Mouse (Mus musculus) heart, embryonic 16.5 days (tissue): ENCODE measurements around the gene Vps33a. TPM values are rescaled to one million over a fixed set of nuclear protein-coding genes. Genes with fewer than 3 reads are reported as not detected.

Experiments
- ATAC-seq: fragments of 200-750 bp; cut with Nextera tagmentation; replicated peaks from 2 replicates; pipeline ENCODE4 v1.8.0; 2017; ENCODE audit warnings: moderate number of reproducible peaks; ENCODE audit not compliant: insufficient read depth, low FRiP score; ENCODE audit errors: extremely low read depth
- H3K27ac ChIP-seq: fragments of 300-500 bp; sonication (generic); 2 replicates; pipeline ENCODE4 v1.5.1; 2014; ENCODE audit warnings: mild to moderate bottlenecking, low read length, control low read depth, moderate library complexity
- H3K27me3 ChIP-seq: fragments of 300-500 bp; sonication (generic); 2 replicates; pipeline ENCODE4 v1.6.1; 2014; ENCODE audit warnings: low read length, mixed read lengths; ENCODE audit not compliant: control insufficient read depth, insufficient read depth
- H3K36me3 ChIP-seq: fragments of 300-500 bp; sonication (generic); 2 replicates; pipeline ENCODE4 v1.6.1; 2014; ENCODE audit not compliant: control insufficient read depth, insufficient read depth
- H3K4me1 ChIP-seq: fragments of 300-500 bp; sonication (generic); 2 replicates; pipeline ENCODE4 v1.6.1; 2014; ENCODE audit warnings: low read length, mixed read lengths; ENCODE audit not compliant: control insufficient read depth, insufficient read depth
- H3K4me2 ChIP-seq: fragments of 300-500 bp; sonication (generic); 2 replicates; pipeline ENCODE4 v1.6.1; 2014; ENCODE audit warnings: low read depth, mild to moderate bottlenecking, control low read depth, low read length
- H3K4me3 ChIP-seq: fragments of 300-500 bp; sonication (generic); 2 replicates; pipeline ENCODE4 v1.5.1; 2014; ENCODE audit warnings: mild to moderate bottlenecking, control low read depth, low read length
- H3K9ac ChIP-seq: fragments of 300-500 bp; sonication (generic); 2 replicates; pipeline ENCODE4 v1.6.1; 2014; ENCODE audit warnings: low read length, control low read depth
- H3K9me3 ChIP-seq: fragments of 300-500 bp; sonication (generic); replicated peaks from 2 replicates; pipeline ENCODE4 v1.6.1; 2016; ENCODE audit warnings: low read length; ENCODE audit not compliant: control insufficient read depth
- WGBS: fragments of 180-500 bp; shearing (Covaris S2); extraction: QIAGEN DNeasy Blood & Tissue Kit; methylation state at CpG from one replicate; pipeline ENCODE4 v1.1.7; 2014; 5-methylcytosine and 5-hydroxymethylcytosine counted together
- microRNA-seq: library from miRNA; unstranded; fragments of <30 nt; microRNA quantifications from one replicate; pipeline ENCODE4, GENCODE M21; 2017
- polyA plus RNA-seq: library from polyadenylated mRNA; unstranded; fragments of >200 nt; fragmentation: Nextera tagmentation; extraction: Ambion mirVana; gene quantifications from 2 replicates; pipeline ENCODE4 v1.2.1, GENCODE M21; 2015

Gene Vps33a
- polyA plus RNA-seq, 1 experiment from 2014 or later, result 26.3 TPM

DNA sequence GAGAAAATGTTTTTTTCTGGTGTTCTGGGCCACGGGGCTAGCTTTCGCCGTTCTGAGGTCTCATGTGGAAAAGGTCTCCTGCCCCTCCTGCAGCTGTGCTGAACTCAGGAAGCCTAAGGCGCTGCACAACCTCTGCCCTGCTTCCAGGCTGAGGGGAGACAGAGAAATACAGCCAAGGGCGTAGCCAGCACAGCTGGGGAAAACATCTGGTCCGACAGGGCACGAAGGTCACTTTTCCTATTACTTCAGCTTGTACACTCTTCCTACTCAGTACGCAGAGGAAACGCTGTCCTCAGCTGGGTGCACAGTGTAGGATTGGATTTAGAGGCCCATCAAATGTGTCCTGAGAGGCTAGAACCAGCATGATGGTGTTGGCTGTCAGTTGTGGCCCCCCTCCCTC is 82.9 kb downstream of the Vps33a start:
- H3K4me2 ChIP-seq, result no peak overlapping the region
- no peak overlapping the region for H3K27ac ChIP-seq
- no peak; the same call in 1 of the 2 replicates for ATAC-seq
- 62% methylated on average over 9 of the region's 9 CpGs for WGBS
- peaks cover 5% of the 10 kb centered on the region; the same call in 1 of the 2 replicates for H3K4me1 ChIP-seq
- H3K4me3 ChIP-seq, result no peak overlapping the region
- H3K36me3 ChIP-seq, result no peaks in the 10 kb centered on the region
- H3K9ac ChIP-seq, result no peak overlapping the region
- no peaks in the 10 kb centered on the region for H3K9me3 ChIP-seq
- H3K27me3 ChIP-seq, result no peaks in the 10 kb centered on the region; the same call in 1 of the 2 replicates

DNA sequence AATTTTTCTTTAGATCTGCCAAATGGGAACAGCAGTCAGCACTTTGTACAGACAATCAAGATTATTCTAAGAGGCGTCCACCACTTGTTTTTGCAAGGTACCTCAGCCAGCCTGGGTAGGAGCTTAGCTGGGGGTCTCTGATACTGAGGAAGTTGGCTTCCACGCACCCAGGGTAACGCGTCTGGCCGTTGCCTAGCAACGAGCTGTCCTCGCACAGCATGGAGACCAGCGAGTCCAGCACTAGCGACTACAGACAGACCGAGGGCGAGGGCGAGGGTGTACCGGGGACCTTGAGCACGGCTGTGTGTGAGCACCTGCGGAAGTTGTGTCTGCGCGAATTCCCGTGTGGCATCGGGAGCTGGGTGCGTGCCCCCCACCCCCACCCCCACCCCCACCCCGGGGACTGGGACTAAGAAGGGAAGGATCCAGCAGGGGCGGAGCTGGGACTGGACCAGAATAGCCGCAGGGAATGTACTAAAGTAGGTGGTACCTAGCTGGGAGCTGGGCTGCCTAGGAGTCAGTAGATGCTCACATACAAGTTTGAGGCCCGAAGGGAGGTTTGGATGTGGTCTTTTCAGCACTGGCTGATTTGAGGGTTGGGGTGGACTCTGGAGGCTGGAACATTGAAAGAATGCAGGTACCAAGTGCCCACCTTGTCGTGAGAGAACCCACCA is 83.6 kb downstream of the Vps33a start, which contains the start of the genes Lrrc43 and Il31:
TSS of gene Lrrc43 (plus strand) at position 194 of the 674 bp plus-strand sequence.
TSS of gene Il31 (minus strand) at position 378 of the 674 bp plus-strand sequence.
- no peak for ATAC-seq
- Histone ChIP-seq H3K36me3 (no peaks in the 10 kb centered on the region), H3K9ac (no peak within 1 kb of the TSS), H3K27ac (no peak within 1 kb of the TSS), H3K4me2 (peak within 1 kb of the TSS; percentile 66), H3K4me1 (peaks cover 5% of the 10 kb centered on the region; the same call in 1 of the 2 replicates), H3K9me3 (no peaks in the 10 kb centered on the region), H3K4me3 (peak within 1 kb of the TSS; percentile 35), H3K27me3 (no peaks in the 10 kb centered on the region; the same call in 1 of the 2 replicates)
- WGBS, result 7% methylated on average over 25 of the region's 25 CpGs

DNA sequence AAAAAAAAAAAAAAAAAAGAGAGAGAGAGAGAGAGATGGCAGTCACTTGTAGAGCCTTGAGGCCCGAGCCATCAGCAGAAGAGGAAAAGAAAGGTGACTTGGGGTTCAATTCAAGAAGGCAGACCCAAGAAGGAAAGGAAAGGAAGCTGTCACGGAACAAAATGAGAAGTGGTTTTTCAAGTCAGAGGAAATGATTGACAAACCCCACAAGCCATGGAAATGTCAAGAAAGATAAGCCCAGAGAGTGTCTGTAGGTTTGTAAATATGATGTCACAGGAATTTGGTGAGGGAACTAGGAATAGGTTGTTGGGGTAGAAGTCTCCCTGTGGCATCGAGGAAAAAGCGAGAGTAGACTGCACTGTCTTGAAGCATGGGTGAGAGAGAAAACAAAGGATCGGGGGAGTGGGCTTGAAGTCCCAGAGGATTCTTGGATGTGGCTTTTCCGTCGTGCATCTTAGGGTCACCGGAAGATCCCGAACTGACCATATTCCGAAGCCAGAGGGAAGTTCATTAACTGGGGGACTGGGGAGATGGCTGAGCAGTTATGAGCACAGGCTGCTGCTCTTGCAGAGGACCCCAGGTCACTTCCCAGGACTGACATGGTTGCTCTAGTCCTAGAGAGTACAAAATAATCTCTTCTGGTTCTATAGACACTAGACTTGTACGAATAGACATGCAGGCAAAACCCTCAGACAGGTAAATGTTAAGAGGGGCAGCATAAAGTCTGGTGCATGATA is 85.0 kb downstream of the Vps33a start:
- 72% methylated on average over 11 of the region's 11 CpGs for WGBS
- H3K36me3 ChIP-seq, result no peaks in the 10 kb centered on the region
- peaks cover 5% of the 10 kb centered on the region; the same call in 1 of the 2 replicates for H3K4me1 ChIP-seq
- no peak overlapping the region for H3K4me2 ChIP-seq
- H3K9me3 ChIP-seq, result no peaks in the 10 kb centered on the region
- no peak overlapping the region for H3K4me3 ChIP-seq
- ATAC-seq, result no peak
- H3K27me3 ChIP-seq, result no peaks in the 10 kb centered on the region; the same call in 1 of the 2 replicates
- no peak overlapping the region for H3K9ac ChIP-seq
- H3K27ac ChIP-seq, result no peak overlapping the region

Small RNAs within 50 kb of the gene (microRNA-seq; reads per million reads assigned to microRNA genes)
- gene Mir7647, result not detected

Other genes with a start within 250 kb of the Vps33a start
- 14.8 and 15.5 TPM in 2 replicates for gene Bcl7a, start 229.2 kb downstream of the Vps33a start, polyA plus RNA-seq
- gene Mlxip, start 178.2 kb downstream of the Vps33a start, polyA plus RNA-seq, result 12.3 and 12.4 TPM in 2 replicates
- 0.07 and 0.09 TPM in 2 replicates for gene Lrrc43, start 83.7 kb downstream of the Vps33a start, polyA plus RNA-seq
- not detected in 2 replicates for gene Il31, start 83.5 kb downstream of the Vps33a start, polyA plus RNA-seq
- gene B3gnt4, start 62.6 kb downstream of the Vps33a start, polyA plus RNA-seq, result 0.11 and 0.17 TPM in 2 replicates
- gene Diablo, start 48.9 kb downstream of the Vps33a start, polyA plus RNA-seq, result 103 and 105 TPM in 2 replicates
- gene Gm49027, start 47.5 kb downstream of the Vps33a start, polyA plus RNA-seq, result 0.09 and 0.34 TPM in 2 replicates
- gene Clip1, start 111.6 kb upstream of the Vps33a start, polyA plus RNA-seq, result 53.1 and 54.0 TPM in 2 replicates
- 53.5 and 58.5 TPM in 2 replicates for gene Zcchc8, start 148.1 kb upstream of the Vps33a start, polyA plus RNA-seq
- 70.6 and 83.9 TPM in 2 replicates for gene Rsrc2, start 176.4 kb upstream of the Vps33a start, polyA plus RNA-seq
- gene Kntc1, start 176.7 kb upstream of the Vps33a start, polyA plus RNA-seq, result 16.4 and 17.8 TPM in 2 replicates